Mouse (Mus musculus) G1E (cell line): ENCODE results near the gene Ypel1.

Experiments
- CTCF ChIP-seq: IDR thresholded peaks from 2 replicates; pipeline ENCODE4 v1.5.1; 2012; ENCODE audit warnings: low read depth, low read length, inconsistent platforms, mixed read lengths
- GATA1 ChIP-seq: IDR thresholded peaks from 2 replicates; pipeline ENCODE4 v1.6.1; 2012; ENCODE audit warnings: borderline replicate concordance, low read length, inconsistent platforms, mixed read lengths
- GATA2 ChIP-seq: IDR thresholded peaks from 2 replicates; pipeline ENCODE4 v1.6.1; 2012; ENCODE audit warnings: low read depth, low read length, inconsistent platforms, borderline replicate concordance
- POLR2AphosphoS5 ChIP-seq: IDR thresholded peaks from 2 replicates; pipeline ENCODE4 v1.6.1; 2012; ENCODE audit warnings: low read depth, low read length, inconsistent platforms; ENCODE audit not compliant: insufficient replicate concordance
- TAL1 ChIP-seq: conservative IDR thresholded peaks from 2 replicates; pipeline ENCODE4 v1.6.1; 2012; ENCODE audit warnings: low read depth, low read length, inconsistent platforms, mixed read lengths

DNA sequence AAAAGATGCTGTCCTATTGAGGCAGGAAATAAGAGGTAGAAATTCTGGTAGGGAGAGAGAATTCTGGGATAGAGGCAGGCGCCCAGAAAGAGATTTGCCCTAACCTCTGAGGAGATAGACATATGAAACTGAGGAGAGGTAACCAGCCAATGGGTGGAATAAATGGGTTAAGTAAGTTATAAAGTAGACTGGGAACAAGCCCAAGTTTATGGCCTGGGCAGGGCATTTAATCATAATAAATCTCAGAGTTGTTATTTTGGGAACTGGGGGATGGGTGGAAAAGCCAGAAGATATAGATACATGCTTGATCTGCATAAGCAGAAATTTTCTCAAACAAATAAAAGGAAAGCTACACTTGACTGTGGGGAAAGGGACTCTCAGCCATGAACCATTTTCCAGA is 7.2 kb upstream of the Ypel1 start:
- TF ChIP-seq CTCF = no peak
- no peak for TF ChIP-seq POLR2AphosphoS5
- TF ChIP-seq GATA1 = no peak
- no peak for TF ChIP-seq TAL1
- TF ChIP-seq GATA2 = no peak
